Mouse (Mus musculus) cerebellum, adult 2 months (tissue): ENCODE results near the gene Dirc2.

Source experiments
- CTCF ChIP-seq: fragments of 200-500 bp; IDR thresholded peaks from 2 replicates; pipeline ENCODE4 v1.5.1; 2011; ENCODE audit warnings: low read depth, mild to moderate bottlenecking, control low read depth, low read length, moderate library complexity, borderline replicate concordance; ENCODE audit not compliant: insufficient read depth
- POLR2A ChIP-seq: fragments of 200-500 bp; IDR thresholded peaks from 2 replicates; pipeline ENCODE4 v1.6.1; 2011; ENCODE audit warnings: low read length, control low read depth, borderline replicate concordance; ENCODE audit not compliant: insufficient read depth

DNA sequence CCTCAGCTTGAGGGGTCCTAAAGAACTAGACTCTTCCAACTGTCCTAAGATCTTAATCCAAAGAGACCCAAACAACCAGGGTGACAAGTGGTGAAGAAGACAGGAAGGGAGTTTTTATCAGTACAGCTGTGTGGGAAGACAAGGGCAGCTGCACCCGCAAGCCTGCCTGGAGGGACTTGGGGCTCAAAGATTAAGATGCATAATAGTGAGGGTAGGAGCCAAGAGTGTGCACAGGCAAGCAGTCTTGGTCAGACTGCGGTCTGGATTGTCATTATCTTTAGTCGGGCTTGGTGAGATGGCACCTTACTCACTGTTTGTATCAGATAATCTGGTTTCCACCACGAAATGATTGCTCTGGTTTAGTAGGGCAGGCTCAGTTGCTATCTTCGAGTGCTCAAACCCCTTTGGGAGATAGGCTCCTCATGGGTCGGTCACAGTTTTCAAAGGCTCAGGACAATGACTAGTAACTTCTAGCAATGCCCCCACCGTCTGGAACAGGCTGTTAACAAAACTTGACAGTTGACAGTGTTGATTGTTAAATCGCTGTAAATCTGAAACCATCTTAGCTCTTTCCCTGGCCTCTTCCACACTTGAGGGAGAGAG lies 91.5 kb downstream of the Dirc2 start:
- TF ChIP-seq CTCF, result no peak
- TF ChIP-seq POLR2A, result no peak
